Mouse (Mus musculus): ENCODE data around the gene Tctex1d4. TPM values are rescaled to one million over a fixed set of nuclear protein-coding genes. Genes with fewer than 3 reads are reported as not detected.

The Tctex1d4 gene
- polyA plus RNA-seq, 2 experiments from 2014 or later, result 1.7 to 3.5 TPM

GRCm38 (mm10) chr4:117120052-117120444, 6.5 kb upstream of the Tctex1d4 start:
- ATAC-seq, result no peak

- peak; percentile 47 for ATAC-seq
Measured at GRCm38 (mm10) chr4:117120445-117121414, 5.9 kb upstream of the Tctex1d4 start.

- no peak for ATAC-seq
Measured at GRCm38 (mm10) chr4:117122209-117122608, 4.4 kb upstream of the Tctex1d4 start.

DNA sequence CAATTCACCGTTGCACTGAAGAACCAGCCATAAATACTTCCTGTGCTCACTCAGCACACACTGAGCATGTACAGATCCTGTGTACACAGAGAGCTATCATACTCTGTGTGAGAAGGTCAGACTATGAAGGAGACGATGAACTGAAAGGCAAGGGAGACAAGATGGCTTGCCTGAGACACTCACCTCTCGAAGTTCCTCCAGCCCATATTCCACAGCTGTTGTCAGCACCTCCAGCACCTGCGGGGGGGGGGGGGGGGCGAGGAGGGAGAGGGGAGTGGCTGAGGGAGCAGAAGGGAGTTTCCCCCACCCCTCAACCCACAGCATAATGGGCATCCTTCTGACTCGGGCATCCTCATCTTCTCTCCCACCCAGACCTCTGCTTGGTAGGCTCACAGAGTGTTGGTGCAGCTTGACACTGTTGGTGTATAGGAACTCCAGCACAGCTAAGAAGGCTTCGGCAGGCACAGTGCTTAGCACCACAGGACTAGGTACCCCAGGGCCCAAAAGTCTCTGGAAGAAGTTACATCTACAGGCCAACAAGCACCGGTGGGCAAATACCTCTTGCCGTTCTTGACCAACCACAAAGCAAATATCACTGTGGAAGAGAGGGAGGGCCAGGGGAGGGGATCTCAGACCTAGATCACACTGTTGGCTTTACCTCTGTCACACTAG, 2.9 kb upstream of the Tctex1d4 start:
- no peak for ATAC-seq

GRCm38 (mm10) chr4:117124218-117124517, 2.4 kb upstream of the Tctex1d4 start:
- no peak for ATAC-seq

- peak; percentile 70 for ATAC-seq
Measured at GRCm38 (mm10) chr4:117124518-117125347, 1.9 kb upstream of the Tctex1d4 start.

DNA sequence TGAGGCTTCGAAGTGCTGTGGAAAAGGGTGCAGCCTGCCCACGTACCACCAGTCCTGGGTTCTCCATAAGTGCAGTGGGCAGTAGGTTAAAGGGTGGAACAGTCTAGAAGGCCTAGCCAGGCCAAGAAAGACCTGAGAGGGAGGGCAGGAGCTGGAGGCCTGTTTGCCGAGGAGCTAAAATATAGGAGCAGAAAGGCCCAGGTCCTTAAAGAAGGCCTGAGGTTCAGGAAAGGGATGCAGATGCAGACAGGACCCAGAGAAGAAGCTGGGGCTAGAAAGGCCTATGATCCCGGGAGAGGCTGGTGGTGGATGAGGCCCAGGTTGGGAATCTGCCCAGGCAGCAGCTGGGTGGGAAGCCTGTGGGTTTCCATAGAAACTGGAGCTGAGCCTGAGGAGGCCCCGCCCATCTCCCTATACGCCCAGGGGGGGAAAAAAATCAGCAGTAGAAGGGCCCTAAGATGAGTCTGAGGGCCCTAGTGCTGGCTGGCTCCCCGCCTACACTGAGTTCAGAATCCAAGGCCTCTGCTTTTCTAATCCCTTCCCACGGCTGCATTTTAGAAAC, 1.2 kb upstream of the Tctex1d4 start, which contains the start of gene Btbd19:
Gene Btbd19 (minus strand): TSS at position 378 of the 562 bp plus-strand sequence.
- no peak for ATAC-seq

DNA sequence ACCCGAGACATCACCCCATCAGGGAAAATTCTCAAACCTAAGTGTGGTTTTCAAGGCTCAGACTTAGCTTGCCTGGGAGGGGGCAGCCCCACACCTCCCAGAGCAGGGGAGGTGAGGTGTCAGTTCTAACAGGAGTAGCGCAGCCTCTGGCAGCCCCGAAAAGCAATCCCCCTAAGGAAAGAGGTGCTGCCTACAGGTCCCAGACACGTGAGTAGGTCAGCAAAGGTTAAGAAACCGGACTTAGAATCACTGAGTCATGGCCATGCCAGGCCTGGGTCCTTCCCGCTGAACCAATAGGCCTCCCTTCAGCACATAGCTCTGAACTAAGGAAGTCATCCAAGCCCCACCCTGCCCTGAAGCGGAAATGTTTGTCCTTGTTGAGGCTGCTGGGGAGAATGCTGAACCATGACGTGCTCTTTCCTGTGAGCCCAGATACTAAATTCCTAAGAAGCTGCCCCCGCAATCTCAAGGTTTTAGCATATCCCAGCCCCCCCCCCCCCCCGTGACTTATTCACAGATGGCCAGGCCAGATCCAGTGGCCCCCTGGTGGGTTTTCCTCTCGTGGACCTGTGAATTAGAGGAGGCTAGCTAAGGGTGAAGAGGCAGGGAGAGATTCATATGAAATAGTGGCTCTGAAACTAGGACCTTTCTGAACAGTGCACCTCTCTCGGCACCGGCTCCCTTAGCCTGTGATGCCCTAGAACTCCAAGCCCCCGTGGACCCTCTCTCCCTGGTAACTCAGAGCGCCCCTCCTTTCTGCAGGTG, 502 bp upstream of the Tctex1d4 start:
- ATAC-seq, result peak; percentile 58

- ATAC-seq, result no peak
Measured at GRCm38 (mm10) chr4:117127991-117128686, 1.5 kb downstream of the Tctex1d4 start.

GRCm38 (mm10) chr4:117130790-117131189, 4.2 kb downstream of the Tctex1d4 start:
- ATAC-seq, result no peak

- ATAC-seq, result no peak
Measured at GRCm38 (mm10) chr4:117131198-117131597, 4.6 kb downstream of the Tctex1d4 start.

DNA sequence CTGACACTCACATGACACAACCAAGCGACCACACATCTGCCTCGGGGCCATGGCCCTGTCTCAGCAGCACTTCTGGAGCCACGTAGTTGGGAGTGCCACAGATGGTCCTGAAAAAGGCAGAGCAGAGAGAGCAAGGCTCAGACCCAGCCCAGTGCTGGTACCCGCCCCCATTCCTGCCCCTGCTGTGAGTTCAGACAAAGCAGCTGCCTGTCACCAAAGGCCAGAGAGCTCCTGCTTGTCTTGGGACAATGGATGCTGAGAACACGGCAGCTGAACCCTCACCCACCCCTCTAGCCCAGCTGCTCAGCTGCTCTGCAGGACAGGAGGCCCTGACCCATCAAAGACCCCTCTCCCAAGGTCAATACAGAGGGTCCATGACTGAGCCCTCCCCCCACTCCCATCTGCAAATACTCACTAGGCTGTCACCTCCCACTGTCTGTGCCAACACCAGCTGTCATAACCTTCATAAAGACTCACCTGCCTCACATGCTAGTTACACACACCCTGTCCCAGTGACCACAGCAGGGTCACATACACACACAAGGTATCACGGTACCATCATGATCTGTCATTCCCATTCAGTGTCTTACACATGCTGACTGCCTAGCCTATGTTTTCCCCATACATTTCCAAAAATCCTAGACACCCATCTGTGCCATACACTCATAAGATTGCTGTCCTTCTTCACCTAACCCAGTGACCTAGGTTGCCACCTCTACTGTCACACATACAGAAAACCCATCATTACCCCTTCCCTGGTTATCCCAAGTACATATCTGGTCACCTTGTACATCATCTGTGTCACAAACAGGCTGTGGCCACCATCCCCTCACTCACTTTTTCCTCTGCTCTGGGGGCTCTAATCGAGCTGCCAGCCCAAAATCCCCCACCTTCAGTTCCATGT, 5.5 kb downstream of the Tctex1d4 start:
- ATAC-seq, result no peak

GRCm38 (mm10) chr4:117132794-117133143, 6.2 kb downstream of the Tctex1d4 start:
- no peak for ATAC-seq

DNA sequence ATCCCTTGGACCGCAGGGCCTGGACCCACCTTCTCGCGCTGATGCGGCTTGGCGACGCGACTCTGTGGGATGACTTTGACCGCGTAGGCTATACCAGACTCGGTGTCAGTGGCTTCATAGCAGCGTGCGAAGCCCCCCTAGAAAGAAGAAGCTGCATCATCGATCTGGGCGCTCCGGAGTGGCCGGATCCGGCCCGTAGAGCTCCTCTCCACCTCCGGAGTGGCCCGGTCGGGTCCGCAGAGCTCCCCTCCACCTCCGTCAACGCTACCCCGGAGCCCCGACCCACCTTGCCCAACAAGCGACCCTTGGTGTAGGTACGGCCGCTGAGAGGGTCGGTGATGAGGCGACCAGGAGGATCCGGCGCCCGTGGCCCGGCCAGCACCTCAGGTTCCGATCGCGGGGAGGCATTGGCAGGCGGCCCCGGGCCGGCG, 6.8 kb downstream of the Tctex1d4 start:
- ATAC-seq, result no peak

DNA sequence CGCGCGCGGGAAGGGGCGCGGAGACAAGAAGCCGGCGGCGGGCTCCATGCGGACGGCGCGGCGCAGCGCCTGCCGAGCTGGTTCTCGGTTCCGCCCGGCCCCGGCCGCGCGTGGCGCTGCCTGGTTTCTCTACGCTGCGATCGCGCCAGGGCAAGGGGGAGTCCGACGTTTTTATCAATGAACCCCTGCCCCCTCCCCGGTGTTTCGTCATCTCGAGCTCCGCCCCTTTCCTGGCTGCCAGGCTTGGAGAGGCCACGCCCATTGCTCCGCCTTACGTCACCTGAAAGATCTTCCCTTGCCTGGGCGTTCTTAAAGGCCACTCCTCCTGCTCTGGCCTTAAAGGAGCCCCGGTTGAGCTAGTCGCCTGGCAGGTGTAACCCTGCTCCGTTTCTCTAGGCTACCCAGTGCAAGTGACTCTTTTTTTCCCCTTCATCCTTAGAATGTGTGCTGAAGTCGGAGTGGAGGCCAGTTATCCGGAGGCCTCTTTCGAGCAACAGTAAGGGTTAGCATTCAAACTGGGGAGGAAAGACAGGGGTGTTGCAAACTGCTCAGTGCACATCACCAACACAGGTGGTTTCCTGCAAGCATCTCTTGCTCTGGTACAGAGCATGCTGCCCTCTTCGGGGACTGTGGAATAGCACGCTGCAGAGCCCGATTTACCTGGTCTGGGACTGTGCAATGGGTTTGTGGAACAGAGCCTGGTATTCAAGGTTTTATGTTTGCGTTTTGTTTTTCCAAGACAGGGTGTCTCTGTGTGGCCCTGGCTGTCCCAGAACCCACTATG, 7.4 kb downstream of the Tctex1d4 start, which contains the start of gene Plk3:
Gene Plk3 (minus strand): TSS at position 147 of the 784 bp plus-strand sequence.
- peak; percentile 87 for ATAC-seq

- no peak for ATAC-seq
Measured at GRCm38 (mm10) chr4:117134601-117134995, 8.0 kb downstream of the Tctex1d4 start.

DNA sequence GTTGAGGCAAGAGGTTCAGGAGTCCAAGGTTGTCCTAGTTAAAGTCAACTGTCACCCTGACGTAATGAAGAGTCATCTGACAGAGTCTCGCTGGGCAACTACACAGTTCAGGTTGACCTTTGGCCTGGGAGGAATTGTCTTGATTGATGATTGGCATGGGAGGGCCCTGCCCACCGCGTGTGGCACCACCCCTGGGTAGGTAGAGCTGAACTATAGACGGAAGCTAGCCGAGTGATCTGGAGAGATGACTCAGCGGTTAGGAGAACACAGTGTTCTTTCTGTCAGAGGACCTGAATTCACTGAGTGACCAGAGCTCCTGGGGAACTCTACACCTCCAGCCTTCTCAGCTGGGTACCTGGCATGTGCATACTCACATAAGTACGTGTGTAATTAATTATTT, 9.4 kb downstream of the Tctex1d4 start:
- ATAC-seq, result no peak

DNA sequence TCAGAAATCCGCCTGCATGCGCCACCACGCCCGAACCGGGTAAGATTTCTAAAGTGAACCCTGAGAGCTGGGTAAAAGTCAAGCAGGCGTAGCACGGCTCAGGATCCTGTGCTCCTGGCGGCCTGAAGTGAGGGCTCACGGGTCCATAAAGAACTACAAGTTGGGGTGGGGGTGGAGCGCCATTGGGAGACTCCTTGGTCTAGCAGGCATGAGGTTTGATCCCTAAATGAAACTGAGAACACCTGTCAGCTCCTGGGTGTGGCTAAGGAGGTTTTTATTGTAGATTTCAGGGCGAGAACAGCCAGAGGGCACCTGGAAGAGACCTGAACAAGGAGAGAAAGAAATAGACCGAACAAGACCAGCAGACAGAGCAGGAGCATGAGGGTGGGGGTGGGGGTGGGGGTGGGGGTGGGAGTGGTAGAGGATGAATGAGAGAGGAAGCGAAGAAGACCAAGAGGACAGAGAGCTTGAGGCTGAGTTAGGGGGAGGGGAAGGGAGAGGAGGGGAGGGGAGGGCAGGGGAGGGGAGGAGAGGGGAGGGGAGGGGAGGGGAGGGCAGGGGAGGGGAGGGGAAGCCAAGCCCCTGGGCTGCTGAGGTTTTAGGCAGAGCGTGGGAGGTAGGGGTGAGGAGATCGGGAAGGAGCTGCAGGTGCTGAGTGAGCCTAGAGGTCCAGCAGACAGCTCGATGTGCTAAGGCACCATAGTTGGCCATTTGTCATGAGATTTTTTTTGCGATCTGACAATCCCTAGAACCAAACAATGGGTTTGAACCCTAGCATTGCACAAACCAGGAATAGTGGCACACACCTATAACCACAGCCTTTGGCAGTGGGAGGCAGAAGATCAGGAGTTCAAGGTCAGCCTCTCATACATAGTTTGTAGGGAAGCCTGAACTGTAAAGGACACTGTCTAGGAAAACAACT, 12.0 kb downstream of the Tctex1d4 start:
- no peak for ATAC-seq
